Mouse (Mus musculus) lung, embryonic 16.5 days (tissue): ENCODE data around the gene Atf6b. TPM values are rescaled to one million over a fixed set of nuclear protein-coding genes. Genes with fewer than 3 reads are reported as not detected.
A peak's percentile ranks its signal among the peaks of the same experiment; 100 is the strongest.

Source experiments
- ATAC-seq: fragments of 200-750 bp; cut with Nextera tagmentation; 2 replicates; pipeline ENCODE4 v1.8.0; 2017; ENCODE audit warnings: low read depth, mild to moderate bottlenecking, moderate library complexity
- H3K27ac ChIP-seq: fragments of 300-500 bp; sonication (generic); 2 replicates; pipeline ENCODE4 v1.5.1; 2014; ENCODE audit warnings: mild to moderate bottlenecking, control low read depth, low read length
- H3K27me3 ChIP-seq: fragments of 300-500 bp; sonication (generic); 2 replicates; pipeline ENCODE4 v1.6.1; 2014; ENCODE audit warnings: low read depth, low read length, mixed read lengths; ENCODE audit not compliant: control insufficient read depth, insufficient read depth
- H3K36me3 ChIP-seq: fragments of 300-500 bp; sonication (generic); 2 replicates; pipeline ENCODE4 v1.6.1; 2014; ENCODE audit warnings: low read length; ENCODE audit not compliant: control insufficient read depth, insufficient read depth
- H3K4me1 ChIP-seq: fragments of 300-500 bp; sonication (generic); replicated peaks from 2 replicates; pipeline ENCODE4 v1.6.1; 2014; ENCODE audit warnings: low read length, mixed read lengths; ENCODE audit not compliant: control insufficient read depth, insufficient read depth
- H3K4me2 ChIP-seq: fragments of 300-500 bp; sonication (generic); 2 replicates; pipeline ENCODE4 v1.6.1; 2014; ENCODE audit warnings: low read depth, low read length, control low read depth
- H3K4me3 ChIP-seq: fragments of 300-500 bp; sonication (generic); 2 replicates; pipeline ENCODE4 v1.5.1; 2014; ENCODE audit warnings: mild to moderate bottlenecking, low read length, control low read depth
- H3K9ac ChIP-seq: fragments of 300-500 bp; sonication (generic); 2 replicates; pipeline ENCODE4 v1.6.1; 2014; ENCODE audit warnings: low read length, control low read depth
- H3K9me3 ChIP-seq: fragments of 300-500 bp; sonication (generic); 2 replicates; pipeline ENCODE4 v1.6.1; 2016; ENCODE audit warnings: low read length; ENCODE audit not compliant: control insufficient read depth
- WGBS: fragments of 180-500 bp; shearing (Covaris S2); extraction: QIAGEN DNeasy Blood & Tissue Kit; methylation state at CpG from one replicate; pipeline ENCODE4 v1.1.7; 2014; 5-methylcytosine and 5-hydroxymethylcytosine counted together
- polyA plus RNA-seq: library from polyadenylated mRNA; unstranded; fragments of >200 nt; fragmentation: Nextera tagmentation; extraction: Ambion mirVana; gene quantifications from 2 replicates; pipeline ENCODE4 v1.2.1, GENCODE M21; 2015

Gene Atf6b
- polyA plus RNA-seq, 1 experiment from 2014 or later = 80.0 TPM

DNA sequence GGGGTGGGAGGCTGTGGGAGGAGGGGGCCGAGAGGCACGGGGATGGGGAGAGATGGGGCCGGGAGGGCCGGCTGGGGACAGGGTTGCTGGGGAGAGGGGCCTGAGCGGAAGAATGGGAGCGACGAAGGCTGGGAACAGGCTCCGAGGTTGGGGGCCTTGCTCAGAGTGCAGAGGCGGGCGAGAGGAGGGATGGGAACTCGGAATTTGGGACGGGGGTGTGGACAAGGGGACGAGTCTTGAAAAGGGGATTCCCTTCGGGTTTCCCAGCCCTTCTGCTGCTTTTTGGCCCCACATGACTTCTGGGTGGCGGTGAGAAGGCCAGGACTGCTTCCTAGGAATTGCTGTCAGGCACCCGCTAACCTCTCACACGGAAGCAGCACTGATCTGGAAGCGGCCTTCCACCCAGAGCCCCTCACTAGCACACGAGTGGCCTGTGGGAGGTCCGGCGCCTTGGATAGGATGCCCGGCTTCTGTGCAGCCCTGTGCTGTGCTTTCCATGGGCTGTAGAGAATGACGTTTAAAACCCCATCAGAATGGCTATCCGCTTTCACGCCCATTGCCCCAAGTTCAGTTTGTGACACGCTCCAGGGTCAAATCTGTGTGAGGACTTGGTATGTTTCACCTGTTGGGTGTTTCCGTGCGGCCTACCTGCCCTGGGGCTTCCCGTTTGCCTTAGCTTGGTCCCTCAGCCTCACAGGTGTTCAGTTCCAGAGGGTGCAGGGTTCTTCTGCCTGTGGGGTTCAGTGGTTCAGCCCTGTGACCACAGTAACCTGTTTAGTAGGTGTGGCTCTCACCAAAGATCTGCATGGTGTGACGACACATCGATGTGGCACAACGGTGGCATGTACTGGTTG, 40.5 kb upstream of the Atf6b start:
- Histone ChIP-seq H3K27me3 (no peaks in the 10 kb centered on the region), H3K36me3 (peaks cover 3% of the 10 kb centered on the region), H3K9ac (peak overlapping the region; percentile 96), H3K4me2 (peak overlapping the region; percentile 74), H3K4me1 (peaks cover 29% of the 10 kb centered on the region), H3K9me3 (no peaks in the 10 kb centered on the region), H3K4me3 (peak overlapping the region; percentile 88), H3K27ac (peak overlapping the region; percentile 77)
- no peak for ATAC-seq
- 11% methylated on average over 32 of the region's 32 CpGs for WGBS

DNA sequence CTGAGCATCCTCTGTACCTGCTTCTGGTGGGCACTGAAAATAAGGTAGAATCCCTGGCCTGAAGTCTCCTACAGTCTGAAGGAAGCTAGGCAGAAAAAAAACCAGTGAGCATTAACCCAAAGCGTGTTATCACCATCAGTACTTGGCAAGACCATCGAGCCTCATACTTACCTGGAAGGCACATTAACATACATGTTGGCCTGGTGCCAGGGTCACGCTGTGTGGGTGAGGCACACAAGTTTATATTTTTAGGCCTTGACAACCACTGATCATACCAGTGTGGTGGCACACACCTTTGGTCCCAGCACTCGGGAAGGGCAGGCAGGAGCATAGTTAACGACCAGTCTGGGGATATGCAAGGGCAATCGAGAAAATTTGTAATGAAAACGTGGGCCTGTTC, 38.9 kb upstream of the Atf6b start:
- peaks cover 21% of the 10 kb centered on the region for H3K4me1 ChIP-seq
- H3K27me3 ChIP-seq = no peaks in the 10 kb centered on the region
- 73% methylated on average over 7 of the region's 7 CpGs for WGBS
- H3K9me3 ChIP-seq = no peaks in the 10 kb centered on the region
- H3K4me3 ChIP-seq = no peak overlapping the region
- H3K4me2 ChIP-seq = no peak overlapping the region
- H3K36me3 ChIP-seq = peaks cover 12% of the 10 kb centered on the region
- H3K9ac ChIP-seq = 0 out of 2 replicates have a peak overlapping the region, but pooled peaks have one; percentile 3
- ATAC-seq = no peak
- no peak overlapping the region for H3K27ac ChIP-seq

DNA sequence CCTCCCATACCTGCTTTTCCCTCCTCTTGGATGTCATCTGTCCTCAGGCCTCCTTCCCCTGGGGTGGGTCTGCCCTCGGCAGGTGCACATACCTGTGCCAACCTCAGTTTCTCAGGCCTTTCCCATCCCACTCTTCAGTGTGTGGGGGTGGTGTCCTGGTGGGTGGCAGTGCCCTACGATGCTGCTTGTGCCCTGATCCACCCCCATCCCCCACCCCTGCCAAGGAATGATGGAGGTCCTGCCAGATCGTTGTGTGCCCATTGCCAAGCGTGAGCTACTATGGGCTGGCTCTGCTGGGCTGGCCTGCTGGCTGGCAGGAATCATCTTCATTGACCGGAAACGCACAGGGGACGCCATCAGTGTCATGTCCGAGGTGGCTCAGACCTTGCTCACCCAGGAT, 35.9 kb upstream of the Atf6b start:
- Histone ChIP-seq H3K4me2 (no peak overlapping the region), H3K9ac (no peak overlapping the region), H3K9me3 (no peaks in the 10 kb centered on the region), H3K27me3 (no peaks in the 10 kb centered on the region), H3K4me3 (no peak overlapping the region), H3K4me1 (peaks cover 13% of the 10 kb centered on the region), H3K36me3 (peaks cover 17% of the 10 kb centered on the region), H3K27ac (no peak overlapping the region)
- ATAC-seq = no peak
- WGBS = 89% methylated on average over 8 of the region's 8 CpGs

DNA sequence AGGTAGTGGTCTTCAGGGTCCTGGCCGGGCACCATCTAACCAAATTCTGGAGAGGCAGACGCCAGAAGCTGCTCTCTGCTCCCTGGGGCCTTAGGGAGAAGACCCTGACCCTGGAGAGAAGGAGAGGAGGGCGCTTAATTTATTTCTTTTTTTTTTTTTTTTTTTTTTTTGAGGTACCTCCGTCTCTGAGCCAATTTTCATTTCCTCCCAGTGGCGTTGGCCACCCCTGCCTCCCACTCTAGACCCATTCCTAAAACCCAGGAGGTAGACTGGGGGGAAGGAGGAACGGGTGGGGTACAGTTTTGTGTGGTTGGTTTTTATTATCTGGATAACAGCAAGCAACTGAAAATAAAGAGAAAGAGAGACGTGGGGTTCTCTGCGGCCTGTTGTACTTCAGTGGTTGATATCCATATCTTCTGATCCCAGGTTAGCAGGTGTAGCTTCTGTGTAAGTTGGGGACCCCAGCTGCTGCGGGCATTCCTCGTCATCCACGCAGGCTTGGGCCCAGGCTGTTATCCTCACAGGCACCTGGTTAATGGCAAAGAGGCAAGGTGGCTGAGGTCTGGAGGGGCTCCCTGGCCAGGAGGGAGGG, 33.8 kb upstream of the Atf6b start:
- no peaks in the 10 kb centered on the region for H3K9me3 ChIP-seq
- no peak overlapping the region for H3K4me3 ChIP-seq
- no peaks in the 10 kb centered on the region for H3K27me3 ChIP-seq
- H3K27ac ChIP-seq = no peak overlapping the region
- ATAC-seq = no peak
- WGBS = 80% methylated on average over 11 of the region's 11 CpGs
- H3K4me1 ChIP-seq = peaks cover 3% of the 10 kb centered on the region; the same call in 1 of the 2 replicates
- no peak overlapping the region for H3K9ac ChIP-seq
- H3K4me2 ChIP-seq = no peak overlapping the region
- peaks cover 19% of the 10 kb centered on the region for H3K36me3 ChIP-seq

GRCm38 (mm10) chr17:34613830-34614229, 33.1 kb upstream of the Atf6b start:
- H3K9ac ChIP-seq = no peak overlapping the region
- no peak for ATAC-seq
- no peak overlapping the region for H3K27ac ChIP-seq
- H3K4me1 ChIP-seq = no peaks in the 10 kb centered on the region; the same call in 1 of the 2 replicates
- WGBS = 85% methylated on average over 10 of the region's 10 CpGs
- H3K4me2 ChIP-seq = no peak overlapping the region
- H3K4me3 ChIP-seq = no peak overlapping the region
- peaks cover 19% of the 10 kb centered on the region for H3K36me3 ChIP-seq
- no peaks in the 10 kb centered on the region for H3K9me3 ChIP-seq
- no peaks in the 10 kb centered on the region for H3K27me3 ChIP-seq

- Histone ChIP-seq H3K9ac (no peak within 1 kb of the TSS), H3K27ac (0 out of 2 replicates have a peak within 1 kb of the TSS, but pooled peaks have one; percentile 24), H3K4me2 (no peak within 1 kb of the TSS), H3K4me3 (no peak within 1 kb of the TSS), H3K9me3 (no peaks in the 10 kb centered on the region), H3K27me3 (no peaks in the 10 kb centered on the region), H3K36me3 (peaks cover 19% of the 10 kb centered on the region), H3K4me1 (no peaks in the 10 kb centered on the region)
- ATAC-seq = no peak
- WGBS = 69% methylated on average over 6 of the region's 6 CpGs
These were observed 31.1 kb upstream of the Atf6b start, which contains the start of gene Egfl8 for GRCm38 (mm10) chr17:34615871-34616270. Egfl8 (minus strand) TSS chr17:34615971.

DNA sequence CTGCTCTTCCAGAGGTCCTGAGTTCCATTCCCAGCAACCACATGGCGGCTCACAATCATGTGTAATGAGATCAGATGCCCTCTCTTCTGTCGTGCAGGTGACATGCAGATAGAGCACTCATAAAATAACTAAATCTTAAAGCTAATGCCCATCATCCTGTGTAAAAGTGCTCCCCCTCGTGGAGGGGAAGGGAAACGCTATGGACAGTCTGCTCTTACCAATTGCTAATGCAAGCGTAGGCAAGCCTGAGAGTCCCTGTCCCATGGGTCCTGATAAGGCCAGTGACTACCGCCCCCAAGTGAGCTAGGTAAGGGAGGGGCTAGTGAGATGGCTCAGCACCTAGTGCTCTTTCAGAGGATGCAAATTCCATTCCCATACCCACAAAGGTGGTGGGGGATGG, 27.9 kb upstream of the Atf6b start:
- no peak overlapping the region for H3K27ac ChIP-seq

DNA sequence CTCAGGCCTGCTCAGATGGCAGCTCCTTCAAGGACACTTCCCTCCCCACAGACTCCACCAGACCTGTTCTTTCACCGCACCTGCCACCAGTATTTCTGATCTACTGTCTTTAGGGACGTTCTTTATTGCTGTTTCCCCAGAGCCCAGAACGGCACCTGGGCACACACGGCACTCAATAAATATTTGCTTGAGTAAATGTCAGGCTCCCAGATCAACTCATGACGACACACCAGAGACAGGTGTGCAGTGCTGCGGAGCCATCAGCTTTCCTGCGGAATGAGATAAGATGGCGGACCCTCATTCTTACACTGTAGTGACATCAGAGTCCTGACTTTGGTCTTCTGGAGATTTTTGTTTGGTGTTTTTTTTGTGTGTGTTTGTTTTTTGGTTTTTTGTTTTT, 25.9 kb upstream of the Atf6b start:
- no peak for ATAC-seq
- peaks cover under 1% of the 10 kb centered on the region; the same call in 1 of the 2 replicates for H3K4me1 ChIP-seq
- H3K27me3 ChIP-seq = peaks cover 3% of the 10 kb centered on the region; the same call in 1 of the 2 replicates
- H3K27ac ChIP-seq = no peak overlapping the region
- no peak overlapping the region for H3K9ac ChIP-seq
- H3K4me3 ChIP-seq = no peak overlapping the region
- H3K9me3 ChIP-seq = no peaks in the 10 kb centered on the region
- peaks cover 9% of the 10 kb centered on the region; the same call in 1 of the 2 replicates for H3K36me3 ChIP-seq
- WGBS = 57% methylated on average over 8 of the region's 8 CpGs
- H3K4me2 ChIP-seq = no peak overlapping the region

More for the DNA sequence above, 27.9 kb upstream of the Atf6b start:
- Histone ChIP-seq H3K9me3 (no peaks in the 10 kb centered on the region), H3K27me3 (no peaks in the 10 kb centered on the region), H3K4me2 (no peak overlapping the region), H3K36me3 (peaks cover 8% of the 10 kb centered on the region; the same call in 1 of the 2 replicates), H3K4me1 (no peaks in the 10 kb centered on the region), H3K9ac (no peak overlapping the region), H3K4me3 (no peak overlapping the region)
- no peak for ATAC-seq
- WGBS = 20% methylated on average over 6 of the region's 6 CpGs

GRCm38 (mm10) chr17:34623161-34623560, 23.8 kb upstream of the Atf6b start:
- no peak for ATAC-seq
- Histone ChIP-seq H3K9ac (no peak overlapping the region), H3K9me3 (no peaks in the 10 kb centered on the region), H3K27me3 (peaks cover 3% of the 10 kb centered on the region; the same call in 1 of the 2 replicates), H3K36me3 (peaks cover 7% of the 10 kb centered on the region; the same call in 1 of the 2 replicates), H3K4me3 (no peak overlapping the region), H3K4me1 (peaks cover 12% of the 10 kb centered on the region), H3K27ac (no peak overlapping the region), H3K4me2 (no peak overlapping the region)
- 78% methylated on average over 9 of the region's 9 CpGs for WGBS
